Mouse (Mus musculus) liver, embryonic 14.5 days (tissue): ENCODE results near the gene Oxsr1. TPM values are rescaled to one million over a fixed set of nuclear protein-coding genes. Genes with fewer than 3 reads are reported as not detected.

ENCODE experiments used
- ATAC-seq: fragments of 200-750 bp; cut with Nextera tagmentation; 2 replicates; pipeline ENCODE4 v1.8.0; 2017; ENCODE audit warnings: moderate number of reproducible peaks, mild to moderate bottlenecking, moderate library complexity; ENCODE audit not compliant: insufficient read depth
- DNase-seq, 3 experiments: peaks; one replicate each; pipeline ENCODE4 v3.0.0-alpha.2; 2012 to 2013; ENCODE audit warnings: low read depth in 3 of 3, low spot score in 3 of 3
- H3K27ac ChIP-seq: fragments of 300-500 bp; sonication (generic); 2 replicates; pipeline ENCODE4 v1.5.1; 2014; ENCODE audit warnings: moderate library complexity, mild to moderate bottlenecking, control low read depth, inconsistent platforms
- H3K27me3 ChIP-seq: fragments of 300-500 bp; sonication (generic); 2 replicates; pipeline ENCODE4 v1.6.1; 2014; ENCODE audit warnings: mild to moderate bottlenecking, low read length, moderate library complexity; ENCODE audit not compliant: control insufficient read depth, insufficient read depth
- H3K36me3 ChIP-seq: fragments of 300-500 bp; sonication (generic); replicated peaks from 2 replicates; pipeline ENCODE4 v1.6.1; 2014; ENCODE audit warnings: low read depth; ENCODE audit not compliant: control insufficient read depth, insufficient read depth
- H3K4me1 ChIP-seq, 2 experiments: fragments of 200-500 bp in 1 of 2; fragments of 300-500 bp in 1 of 2; sonication (generic) in 1 of 2; replicated peaks; 2 replicates each; pipeline ENCODE4 v1.6.1; 2012 to 2014; ENCODE audit warnings: antibody characterized with exemption in 1 of 2, inconsistent platforms in 1 of 2, low read length in 1 of 2; ENCODE audit not compliant: control insufficient read depth in 2 of 2, insufficient read depth in 2 of 2
- H3K4me2 ChIP-seq: fragments of 300-500 bp; sonication (generic); 2 replicates; pipeline ENCODE4 v1.6.1; 2014; ENCODE audit warnings: low read depth, mild to moderate bottlenecking, control low read depth, moderate library complexity
- H3K4me3 ChIP-seq, 2 experiments: fragments of 200-500 bp in 1 of 2; fragments of 300-500 bp in 1 of 2; sonication (generic) in 1 of 2; 2 replicates each; pipeline ENCODE4 v1.5.1; 2012 to 2014; ENCODE audit warnings: low read depth in 2 of 2, low read length in 2 of 2, mild to moderate bottlenecking in 2 of 2, control low read depth in 1 of 2, inconsistent platforms in 1 of 2, moderate library complexity in 1 of 2; ENCODE audit not compliant: insufficient read depth in 1 of 2
- H3K9ac ChIP-seq: fragments of 300-500 bp; sonication (generic); replicated peaks from 2 replicates; pipeline ENCODE4 v1.6.1; 2014; ENCODE audit warnings: mild to moderate bottlenecking, control low read depth, moderate library complexity
- H3K9me3 ChIP-seq: fragments of 300-500 bp; sonication (generic); 2 replicates; pipeline ENCODE4 v1.6.1; 2016; ENCODE audit warnings: low read length, mixed read lengths; ENCODE audit not compliant: control insufficient read depth
- CTCF ChIP-seq: IDR thresholded peaks from 2 replicates; pipeline ENCODE4 v1.5.1; 2016; ENCODE audit warnings: antibody characterized with exemption, low read depth, control low read depth
- EP300 ChIP-seq: IDR thresholded peaks from 2 replicates; pipeline ENCODE4 v1.6.1; 2016; ENCODE audit warnings: antibody characterized with exemption, low read depth
- WGBS: fragments of 180-500 bp; shearing (Covaris S2); extraction: QIAGEN DNeasy Blood & Tissue Kit; methylation state at CpG from one replicate; pipeline ENCODE4 v1.1.7; 2014; ENCODE audit not compliant: insufficient replicate concordance; 5-methylcytosine and 5-hydroxymethylcytosine counted together
- polyA plus RNA-seq, 2 experiments: library from polyadenylated mRNA; depleted of rRNA in 1 of 2; stranded (reverse) in 1 of 2; unstranded in 1 of 2; fragments of >200 nt; fragmentation: Nextera tagmentation in 1 of 2; extraction: Ambion mirVana in 1 of 2; gene quantifications; 2 replicates each; pipeline versions ENCODE4 v1.2.1 to v1.2.3; 2012 to 2014

The Oxsr1 gene
- polyA plus RNA-seq, 2 experiments = 4.9 to 11.8 TPM

DNA sequence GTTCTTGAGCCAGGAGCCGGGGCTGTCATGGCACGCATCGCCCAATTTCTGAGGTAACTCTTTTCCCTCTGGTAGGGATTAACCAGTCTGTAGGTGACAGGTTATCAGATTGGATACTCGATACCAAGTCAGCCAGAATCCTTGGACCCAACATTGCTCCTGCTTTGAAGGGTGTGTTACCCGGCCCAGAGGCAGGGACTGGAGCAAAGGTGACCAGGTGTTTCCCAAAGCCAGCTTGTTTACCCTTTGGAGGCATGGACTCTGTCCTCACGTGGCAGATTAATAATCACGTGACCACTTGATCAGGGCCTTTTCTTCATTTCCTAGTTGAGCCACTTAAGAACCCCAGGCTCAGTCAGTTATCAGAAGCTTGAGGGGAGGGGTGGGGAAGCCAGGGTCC, 20.5 kb upstream of the Oxsr1 start:
- peaks cover 11 to 23% of the 10 kb centered on the region in 2 experiments for H3K4me1 ChIP-seq
- TF ChIP-seq CTCF (no peak), EP300 (no peak)
- H3K27me3 ChIP-seq = no peaks in the 10 kb centered on the region
- no peak overlapping the region for H3K4me3 ChIP-seq
- no peak for DNase-seq
- no peaks in the 10 kb centered on the region for H3K36me3 ChIP-seq
- H3K27ac ChIP-seq = no peak overlapping the region
- H3K4me2 ChIP-seq = no peak overlapping the region; the same call in 1 of the 2 replicates
- no peak for ATAC-seq
- 74% methylated on average over 7 of the region's 7 CpGs for WGBS
- no peak overlapping the region for H3K9ac ChIP-seq
- H3K9me3 ChIP-seq = no peaks in the 10 kb centered on the region

GRCm38 (mm10) chr9:119340909-119341816, 18.9 kb upstream of the Oxsr1 start, which contains the start of gene Myd88:
Myd88 (minus strand) TSS chr9:119341411.
- peak within 1 kb of the TSS; percentile 99 for H3K4me2 ChIP-seq
- TF ChIP-seq CTCF = no peak
- TF ChIP-seq EP300 = no peak
- no peaks in the 10 kb centered on the region for H3K36me3 ChIP-seq
- no peaks in the 10 kb centered on the region for H3K27me3 ChIP-seq
- peak within 1 kb of the TSS; percentile 92 for H3K27ac ChIP-seq
- ATAC-seq (peak; percentile 95), DNase-seq (peak; percentile 84 to 89 (median 86))
- H3K9ac ChIP-seq = peak within 1 kb of the TSS; percentile 92
- H3K9me3 ChIP-seq = no peaks in the 10 kb centered on the region
- H3K4me3 ChIP-seq = peak within 1 kb of the TSS; percentile 81 to 94
- peaks cover 11 to 23% of the 10 kb centered on the region in 2 experiments for H3K4me1 ChIP-seq
- WGBS = under 1% methylated on average over 68 of the region's 68 CpGs

- no peaks in the 10 kb centered on the region for H3K9me3 ChIP-seq
- H3K4me1 ChIP-seq = peaks cover 11 to 23% of the 10 kb centered on the region in 2 experiments
- H3K4me2 ChIP-seq = peak overlapping the region; percentile 99
- ATAC-seq = no peak
- peak overlapping the region; percentile 92 for H3K9ac ChIP-seq
- WGBS = under 1% methylated on average over 8 of the region's 8 CpGs
- peak overlapping the region; percentile 81 to 94 for H3K4me3 ChIP-seq
- H3K27me3 ChIP-seq = no peaks in the 10 kb centered on the region
- H3K36me3 ChIP-seq = no peaks in the 10 kb centered on the region
- no peak for DNase-seq
- no peak for TF ChIP-seq CTCF
- no peak for TF ChIP-seq EP300
- H3K27ac ChIP-seq = peak overlapping the region; percentile 92
Measured at GRCm38 (mm10) chr9:119340212-119340580, 18.0 kb upstream of the Oxsr1 start.

- H3K27me3 ChIP-seq = no peaks in the 10 kb centered on the region
- peaks cover 11 to 23% of the 10 kb centered on the region in 2 experiments for H3K4me1 ChIP-seq
- under 1% methylated on average over 43 of the region's 43 CpGs for WGBS
- H3K9me3 ChIP-seq = no peaks in the 10 kb centered on the region
- TF ChIP-seq CTCF (peak; percentile 46; the same call in 1 of the 2 replicates), EP300 (no peak)
- DNase-seq (peak; percentile 66 to 84 (median 68)), ATAC-seq (peak; percentile 49)
- no peaks in the 10 kb centered on the region for H3K36me3 ChIP-seq
- peak within 1 kb of the TSS; percentile 99 for H3K4me2 ChIP-seq
- H3K27ac ChIP-seq = peak within 1 kb of the TSS; percentile 92
- H3K9ac ChIP-seq = peak within 1 kb of the TSS; percentile 92
- H3K4me3 ChIP-seq = peak within 1 kb of the TSS; percentile 81 to 94
Measured at GRCm38 (mm10) chr9:119339558-119340211, 17.5 kb upstream of the Oxsr1 start, which contains the start of gene Acaa1a. Acaa1a (plus strand) TSS chr9:119339676.

DNA sequence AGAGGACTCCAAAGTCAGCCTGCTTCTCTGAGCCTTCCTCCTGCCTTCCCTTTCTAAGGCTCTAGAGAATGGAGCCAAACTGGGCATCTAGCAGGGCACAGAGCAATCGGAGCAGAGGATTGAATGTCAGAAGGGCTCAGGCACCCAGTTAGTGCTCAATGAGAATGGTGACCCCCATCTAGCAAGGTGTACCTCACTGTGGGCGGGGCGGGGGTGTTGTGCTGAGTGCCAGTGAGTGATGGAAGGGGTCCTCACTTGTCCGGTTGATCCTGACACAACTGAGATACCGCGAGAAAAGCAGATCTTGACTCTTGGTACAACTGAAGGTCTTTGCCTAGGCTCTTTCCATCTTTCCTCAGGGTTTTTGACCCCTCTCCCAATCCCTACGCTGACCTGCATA, 16.9 kb upstream of the Oxsr1 start:
- no peak for ATAC-seq
- Histone ChIP-seq H3K36me3 (no peaks in the 10 kb centered on the region), H3K27ac (no peak overlapping the region; the same call in 1 of the 2 replicates), H3K4me3 (peak overlapping the region; percentile 81 to 94), H3K9ac (peak overlapping the region; percentile 92), H3K9me3 (no peaks in the 10 kb centered on the region), H3K4me2 (peak overlapping the region; percentile 99), H3K4me1 (peaks cover 11 to 23% of the 10 kb centered on the region in 2 experiments), H3K27me3 (no peaks in the 10 kb centered on the region)
- 34% methylated on average over 7 of the region's 7 CpGs for WGBS
- no peak for TF ChIP-seq CTCF
- TF ChIP-seq EP300 = no peak
- DNase-seq = no peak
